Mouse (Mus musculus) stomach, embryonic 14.5 days (tissue): ENCODE data around the gene Arf3. TPM values are rescaled to one million over a fixed set of nuclear protein-coding genes. Genes with fewer than 3 reads are reported as not detected.
A peak's percentile ranks its signal among the peaks of the same experiment; 100 is the strongest.
"Not testable (repeated sequence)": the region's sequence is repeated elsewhere in the genome, so short reads cannot be mapped to it uniquely, and the experiment has no call there.

Experiments
- ATAC-seq: fragments of 200-750 bp; cut with Nextera tagmentation; 2 replicates; pipeline ENCODE4 v1.8.0; 2017; ENCODE audit warnings: low read depth, moderate TSS enrichment; ENCODE audit not compliant: insufficient number of reproducible peaks, insufficient read depth, low FRiP score
- H3K27ac ChIP-seq: fragments of 300-500 bp; sonication (generic); 2 replicates; pipeline ENCODE4 v1.5.1; 2014; ENCODE audit warnings: mild to moderate bottlenecking, low read length, moderate library complexity, mixed read lengths
- H3K27me3 ChIP-seq: fragments of 300-500 bp; sonication (generic); 2 replicates; pipeline ENCODE4 v1.6.1; 2014; ENCODE audit warnings: low read length, control low read depth, mixed read lengths; ENCODE audit not compliant: control insufficient read depth, insufficient read depth
- H3K36me3 ChIP-seq: fragments of 300-500 bp; sonication (generic); 2 replicates; pipeline ENCODE4 v1.6.1; 2014; ENCODE audit warnings: mild to moderate bottlenecking, control low read depth, low read length, moderate library complexity, mixed read lengths; ENCODE audit not compliant: control insufficient read depth, insufficient read depth
- H3K4me1 ChIP-seq: fragments of 300-500 bp; sonication (generic); 2 replicates; pipeline ENCODE4 v1.6.1; 2014; ENCODE audit warnings: low read length, control low read depth, mixed read lengths; ENCODE audit not compliant: control insufficient read depth, insufficient read depth
- H3K4me2 ChIP-seq: fragments of 300-500 bp; sonication (generic); replicated peaks from 2 replicates; pipeline ENCODE4 v1.6.1; 2014; ENCODE audit warnings: low read depth, low read length, control low read depth
- H3K4me3 ChIP-seq: fragments of 300-500 bp; sonication (generic); 2 replicates; pipeline ENCODE4 v1.5.1; 2014; ENCODE audit warnings: low read depth, low read length, control low read depth
- H3K9ac ChIP-seq: fragments of 300-500 bp; sonication (generic); replicated peaks from 2 replicates; pipeline ENCODE4 v1.6.1; 2014; ENCODE audit warnings: low read depth, mild to moderate bottlenecking, control low read depth, low read length, moderate library complexity, mixed read lengths
- H3K9me3 ChIP-seq: fragments of 300-500 bp; sonication (generic); 2 replicates; pipeline ENCODE4 v1.6.1; 2016; ENCODE audit warnings: low read depth, low read length, control low read depth; ENCODE audit not compliant: control insufficient read depth
- WGBS: fragments of 180-500 bp; shearing (Covaris S2); extraction: QIAGEN DNeasy Blood & Tissue Kit; methylation state at CpG from one replicate; pipeline ENCODE4 v1.1.7; 2014; 5-methylcytosine and 5-hydroxymethylcytosine counted together
- polyA plus RNA-seq: library from polyadenylated mRNA; unstranded; fragments of >200 nt; fragmentation: Nextera tagmentation; extraction: Ambion mirVana; gene quantifications from 2 replicates; pipeline ENCODE4 v1.2.1, GENCODE M21; 2014

Arf3 gene
- 33.2 and 34.5 TPM in 2 replicates for polyA plus RNA-seq

DNA sequence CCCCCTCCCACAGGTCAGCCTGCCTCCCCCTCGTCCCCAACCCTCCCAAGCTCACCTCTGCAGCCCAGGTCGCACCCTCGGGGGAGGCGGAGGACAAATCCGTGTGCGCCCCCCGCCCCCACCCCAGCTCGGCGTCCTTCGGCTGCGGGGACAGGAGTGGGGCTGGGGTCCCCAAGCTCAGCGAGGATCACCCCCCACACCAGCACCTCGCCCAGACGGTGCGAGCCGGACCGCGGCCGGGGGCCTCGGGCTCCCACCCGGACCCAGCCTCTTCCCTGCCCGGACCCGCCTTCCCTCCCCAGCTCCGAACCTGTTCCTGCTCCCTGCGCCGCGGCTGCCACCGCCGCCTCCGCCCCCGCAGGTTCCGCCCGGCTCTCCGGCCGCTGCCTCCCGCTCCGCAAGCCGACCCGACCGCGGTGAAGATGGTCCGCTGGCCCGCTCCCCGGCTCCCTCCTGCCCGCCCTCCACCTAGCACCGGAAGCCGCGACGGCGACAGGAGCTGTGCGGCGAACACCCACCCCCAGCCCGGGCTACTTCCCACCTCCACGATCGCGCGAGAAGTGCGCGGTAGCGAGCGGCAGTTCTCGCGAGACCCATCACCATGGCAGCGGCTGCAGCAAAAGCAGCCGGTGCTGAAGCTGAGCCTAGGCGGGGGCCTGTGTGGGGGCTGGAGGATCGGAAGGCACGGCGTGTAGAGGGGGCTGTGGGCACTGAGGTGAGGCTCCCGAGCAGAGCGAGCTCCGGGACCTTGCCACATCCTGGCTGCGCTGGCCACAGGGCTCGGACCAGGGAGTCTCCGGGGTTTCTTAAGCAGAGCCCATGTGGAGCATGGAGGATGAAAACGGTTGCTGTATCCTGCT, at the start of gene Arf3:
Gene Arf3 (minus strand): TSS at position 545 of the 860 bp plus-strand sequence.
- peak within 1 kb of the TSS; percentile 81 for H3K27ac ChIP-seq
- H3K9me3 ChIP-seq, result no peaks in the 10 kb centered on the region
- H3K36me3 ChIP-seq, result peaks cover 5% of the 10 kb centered on the region; the same call in 1 of the 2 replicates
- ATAC-seq, result peak; percentile 93
- peak within 1 kb of the TSS; percentile 87 for H3K9ac ChIP-seq
- WGBS, result under 1% methylated on average over 71 of the region's 76 CpGs
- H3K4me3 ChIP-seq, result peak within 1 kb of the TSS; percentile 90
- H3K4me1 ChIP-seq, result peaks cover 5% of the 10 kb centered on the region; the same call in 1 of the 2 replicates
- peak within 1 kb of the TSS; percentile 71 for H3K4me2 ChIP-seq
- no peaks in the 10 kb centered on the region for H3K27me3 ChIP-seq

DNA sequence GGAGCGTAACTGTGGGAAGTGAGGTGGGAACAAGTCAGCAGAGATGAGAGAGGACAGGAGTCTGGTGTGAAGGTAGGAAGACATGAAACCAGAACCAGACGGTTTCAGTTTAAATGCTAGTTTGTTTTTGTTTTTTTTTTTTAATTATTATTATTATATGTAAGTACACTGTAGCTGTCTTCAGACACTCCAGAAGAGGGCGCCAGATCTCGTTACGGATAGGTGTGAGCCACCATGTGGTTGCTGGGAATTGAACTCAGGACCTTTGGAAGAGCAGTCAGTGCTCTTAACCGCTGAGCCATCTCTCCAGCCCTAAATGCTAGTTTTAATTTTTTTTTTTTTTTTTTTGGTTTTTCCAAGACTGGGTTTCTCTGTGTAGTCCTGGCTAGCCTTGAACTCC, 47.2 kb upstream of the Arf3 start:
- H3K27me3 ChIP-seq, result peaks cover 45% of the 10 kb centered on the region
- WGBS, result 68% methylated on average over 6 of the region's 6 CpGs
- not testable (repeated sequence) for ATAC-seq

DNA sequence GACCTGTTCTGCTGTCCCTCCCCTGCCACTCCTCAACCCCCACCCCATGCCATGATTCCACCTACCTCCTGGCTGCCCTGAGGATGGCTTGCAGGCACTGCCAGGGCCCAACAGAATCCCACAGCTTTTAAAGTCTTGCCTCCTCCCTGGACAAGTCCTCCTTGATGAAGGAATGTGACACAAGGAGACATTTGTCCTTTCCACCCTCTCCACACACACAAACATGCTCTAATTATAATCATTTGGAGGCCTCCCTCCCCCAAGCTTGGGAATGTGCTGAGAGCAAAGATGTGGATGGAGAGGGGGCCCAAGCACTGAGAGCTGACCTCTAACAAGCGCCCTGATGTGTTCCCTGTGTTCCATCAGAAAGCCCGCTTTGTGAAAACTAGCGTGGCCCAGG, 46.4 kb upstream of the Arf3 start, which contains the start of gene Ddn:
Gene Ddn (minus strand): TSS at position 101 of the 400 bp plus-strand sequence.
- H3K4me1 ChIP-seq, result peaks cover 21% of the 10 kb centered on the region; the same call in 1 of the 2 replicates
- H3K4me2 ChIP-seq, result peak within 1 kb of the TSS; percentile 72
- no peaks in the 10 kb centered on the region for H3K9me3 ChIP-seq
- H3K27me3 ChIP-seq, result peaks cover 53% of the 10 kb centered on the region
- no peak for ATAC-seq
- H3K27ac ChIP-seq, result no peak within 1 kb of the TSS
- peak within 1 kb of the TSS; percentile 31 for H3K4me3 ChIP-seq
- H3K36me3 ChIP-seq, result peaks cover 18% of the 10 kb centered on the region
- H3K9ac ChIP-seq, result no peak within 1 kb of the TSS
- 59% methylated on average over 3 of the region's 3 CpGs for WGBS

More for the DNA sequence above, 47.2 kb upstream of the Arf3 start:
- H3K4me1 ChIP-seq, result peaks cover 21% of the 10 kb centered on the region; the same call in 1 of the 2 replicates
- peaks cover 21% of the 10 kb centered on the region for H3K36me3 ChIP-seq
- not testable (repeated sequence) for H3K4me3 ChIP-seq, H3K9ac ChIP-seq, H3K27ac ChIP-seq, H3K9me3 ChIP-seq, H3K4me2 ChIP-seq

DNA sequence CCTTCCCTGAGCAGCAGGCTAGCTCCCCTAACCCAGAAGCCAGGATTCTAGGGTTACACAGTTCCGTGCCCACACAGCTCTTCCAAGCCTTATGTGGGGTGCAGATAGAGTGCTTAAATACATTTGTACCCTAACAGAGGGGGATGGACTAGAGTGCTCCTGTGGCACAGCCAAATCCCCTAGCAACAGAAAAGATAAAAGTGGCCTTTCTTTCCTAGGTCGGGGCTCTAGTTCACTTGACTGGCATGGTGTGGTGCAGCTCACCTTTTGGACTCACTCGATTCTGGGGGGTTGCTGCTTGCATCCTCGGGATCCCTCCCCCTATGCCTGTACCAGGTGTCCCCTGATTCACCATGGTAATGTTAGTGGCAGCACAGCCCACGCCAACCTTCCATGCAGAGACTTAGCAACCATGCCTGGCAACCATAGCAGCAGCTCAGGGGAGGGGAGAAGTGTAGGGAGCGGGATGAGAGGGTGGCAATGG, 45.7 kb upstream of the Arf3 start:
- no peaks in the 10 kb centered on the region for H3K9me3 ChIP-seq
- peaks cover 58% of the 10 kb centered on the region for H3K27me3 ChIP-seq
- H3K4me2 ChIP-seq, result no peak overlapping the region
- H3K27ac ChIP-seq, result no peak overlapping the region
- WGBS, result 15% methylated on average over 6 of the region's 6 CpGs
- H3K9ac ChIP-seq, result no peak overlapping the region
- no peak for ATAC-seq
- peaks cover 12% of the 10 kb centered on the region for H3K36me3 ChIP-seq
- H3K4me3 ChIP-seq, result no peak overlapping the region
- H3K4me1 ChIP-seq, result peaks cover 21% of the 10 kb centered on the region; the same call in 1 of the 2 replicates

DNA sequence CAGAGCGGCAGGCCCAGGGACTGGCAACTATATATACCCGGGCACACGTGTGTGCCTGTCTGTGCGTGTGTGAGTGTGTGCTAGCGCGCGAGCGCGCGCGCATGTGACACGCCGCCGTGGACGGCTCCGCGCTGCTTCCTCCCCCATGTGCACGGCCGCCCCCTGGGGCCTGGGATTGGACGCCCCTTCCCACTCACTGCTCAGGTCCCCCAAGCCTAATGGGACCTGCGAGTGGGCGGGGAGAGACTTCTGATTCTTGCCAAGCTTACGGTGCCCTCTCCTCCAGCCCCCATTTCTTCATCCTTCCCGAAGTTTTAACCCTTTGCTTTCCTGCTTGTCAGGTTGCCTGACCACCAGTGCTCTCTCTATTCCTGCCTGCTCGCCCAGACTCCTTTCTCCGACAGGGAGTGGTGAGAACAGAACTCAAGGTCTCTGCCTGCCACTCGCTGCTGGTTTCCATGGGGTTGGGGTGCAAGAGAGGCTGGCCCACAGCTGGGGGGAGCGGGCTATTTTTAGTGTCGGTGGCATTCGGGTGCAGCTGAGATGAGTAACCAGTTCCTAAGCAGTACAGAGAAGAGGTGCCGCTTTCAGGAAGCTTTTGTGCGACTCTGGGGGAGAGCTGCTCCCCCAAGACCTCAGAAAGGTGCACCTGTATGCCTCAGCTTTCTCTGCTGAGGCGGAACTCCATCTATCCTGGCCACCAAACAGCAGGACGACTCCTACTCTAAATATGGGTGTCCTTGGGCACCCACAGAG, 45.1 kb upstream of the Arf3 start:
- H3K4me3 ChIP-seq, result peak overlapping the region; percentile 31
- peak overlapping the region; percentile 72 for H3K4me2 ChIP-seq
- ATAC-seq, result no peak
- H3K4me1 ChIP-seq, result peaks cover 24% of the 10 kb centered on the region; the same call in 1 of the 2 replicates
- H3K9ac ChIP-seq, result no peak overlapping the region
- H3K9me3 ChIP-seq, result no peaks in the 10 kb centered on the region
- H3K27ac ChIP-seq, result no peak overlapping the region
- peaks cover 64% of the 10 kb centered on the region for H3K27me3 ChIP-seq
- peaks cover 7% of the 10 kb centered on the region for H3K36me3 ChIP-seq
- 1% methylated on average over 34 of the region's 34 CpGs for WGBS

DNA sequence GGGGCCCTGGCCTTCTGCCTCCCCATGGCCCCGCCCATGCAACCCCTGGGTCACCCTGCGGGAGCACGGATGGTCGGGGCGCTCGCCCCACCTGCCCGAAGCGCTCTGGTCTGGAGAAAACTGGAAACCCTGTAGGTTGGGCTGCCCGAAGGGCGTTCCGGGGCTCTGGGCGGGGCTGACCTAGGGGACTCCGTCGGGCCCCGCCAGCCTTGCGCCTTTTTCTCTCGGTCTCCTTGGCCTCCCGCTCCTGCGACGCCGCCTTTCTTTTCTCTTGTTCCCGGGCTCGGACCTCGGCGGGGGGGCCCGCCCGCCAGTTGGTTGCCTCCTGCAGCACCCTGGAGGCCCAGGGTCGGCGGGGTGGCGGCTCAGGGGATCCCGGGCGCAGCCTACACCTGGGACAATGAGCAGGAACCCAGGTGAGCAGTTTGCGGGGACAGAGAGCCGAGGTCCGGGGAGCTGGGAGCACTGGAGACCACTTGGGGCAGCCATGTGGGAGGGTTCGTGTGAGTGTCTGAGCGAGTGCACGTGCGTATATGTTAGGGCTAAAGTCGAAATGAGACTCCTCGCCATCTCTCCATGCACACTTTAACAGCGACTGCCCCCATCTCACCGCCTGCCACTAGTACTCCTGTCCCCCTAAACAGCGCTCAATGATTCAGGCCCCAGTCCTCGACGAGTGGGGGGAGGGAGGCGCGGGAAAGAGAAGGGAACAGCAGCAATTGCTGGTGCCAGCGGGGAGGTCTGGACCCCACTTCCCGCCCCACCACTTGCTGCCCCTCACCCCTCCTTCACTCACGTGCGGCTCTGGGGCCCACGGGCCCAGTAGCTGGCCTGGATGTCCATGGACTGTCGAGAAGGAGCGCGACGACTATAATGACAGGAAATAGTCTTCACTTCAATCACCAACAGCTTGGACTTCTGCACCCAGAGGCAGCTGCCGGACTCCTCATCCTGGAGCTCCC, 44.1 kb upstream of the Arf3 start:
- H3K4me1 ChIP-seq, result peaks cover 24% of the 10 kb centered on the region; the same call in 1 of the 2 replicates
- no peak overlapping the region for H3K9ac ChIP-seq
- 2% methylated on average over 58 of the region's 58 CpGs for WGBS
- H3K27ac ChIP-seq, result no peak overlapping the region
- peak overlapping the region; percentile 72 for H3K4me2 ChIP-seq
- H3K4me3 ChIP-seq, result peak overlapping the region; percentile 31
- ATAC-seq, result peak; percentile 34; the same call in 1 of the 2 replicates
- no peaks in the 10 kb centered on the region for H3K9me3 ChIP-seq
- H3K36me3 ChIP-seq, result no peaks in the 10 kb centered on the region
- peaks cover 72% of the 10 kb centered on the region for H3K27me3 ChIP-seq

DNA sequence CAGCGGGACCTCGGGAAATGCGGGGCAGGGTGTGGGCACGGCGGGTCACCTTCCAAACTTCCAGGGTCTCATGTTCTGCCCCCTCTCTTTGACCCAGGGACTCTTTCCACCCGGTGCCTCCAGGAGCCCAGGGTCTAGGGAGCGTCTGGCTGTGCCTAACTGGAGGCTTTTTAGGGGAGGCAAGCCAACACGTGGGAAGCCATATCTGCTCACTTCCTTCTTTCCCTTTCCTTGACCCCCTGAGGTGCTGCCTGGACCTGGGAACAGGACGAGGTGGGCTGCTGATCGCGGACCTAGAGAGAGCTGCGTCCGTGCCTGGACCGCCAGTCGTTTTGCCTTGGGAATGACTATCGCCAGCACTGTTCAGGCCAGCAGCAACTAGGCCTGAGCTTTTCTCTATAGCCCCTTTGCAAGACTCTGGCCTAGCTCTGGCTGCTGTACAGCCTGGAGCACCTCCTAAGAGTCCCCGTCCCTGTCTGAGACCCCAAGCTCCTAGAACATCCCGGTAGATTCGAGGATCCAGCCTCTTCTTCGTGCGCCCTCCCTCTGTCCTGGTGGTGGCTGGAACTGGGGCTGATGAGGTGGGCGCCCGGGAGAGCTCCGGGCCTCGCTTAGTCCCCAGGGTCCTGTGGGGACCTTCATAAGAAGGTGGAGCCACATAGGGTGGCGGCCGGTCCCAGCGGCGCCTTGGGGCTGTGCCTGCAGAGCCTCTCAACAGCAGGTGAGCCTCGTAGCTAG, 43.2 kb upstream of the Arf3 start:
- Histone ChIP-seq H3K36me3 (no peaks in the 10 kb centered on the region), H3K27me3 (peaks cover 80% of the 10 kb centered on the region), H3K4me1 (peaks cover 24% of the 10 kb centered on the region; the same call in 1 of the 2 replicates), H3K4me2 (peak overlapping the region; percentile 83), H3K27ac (no peak overlapping the region), H3K9ac (no peak overlapping the region), H3K9me3 (no peaks in the 10 kb centered on the region), H3K4me3 (peak overlapping the region; percentile 40)
- 0 out of 2 replicates have a peak, but pooled peaks have one; percentile 9 for ATAC-seq
- WGBS, result 11% methylated on average over 27 of the region's 30 CpGs
